Mouse (Mus musculus): ENCODE measurements around the gene Hist1h2bg. TPM values are rescaled to one million over a fixed set of nuclear protein-coding genes. Genes with fewer than 3 reads are reported as not detected.
"Not testable (repeated sequence)": the region's sequence is repeated elsewhere in the genome, so short reads cannot be mapped to it uniquely, and the experiment has no call there.

Hist1h2bg gene
- polyA plus RNA-seq, 1 experiment from 2014 or later: 6.9 TPM

- ATAC-seq (ENCODE audit: insufficient read depth, low FRiP score, low TSS enrichment); H3K9me3 ChIP-seq (ENCODE audit: control insufficient read depth, low read length); H3K4me1 ChIP-seq (ENCODE audit: control insufficient read depth, insufficient read depth, low read length); H3K36me3 ChIP-seq (ENCODE audit: control insufficient read depth, insufficient read depth, low read length); H3K27me3 ChIP-seq (ENCODE audit: control insufficient read depth, insufficient read depth, low read length); DNase-seq (ENCODE audit: low spot score): not testable (repeated sequence)
- Histone ChIP-seq H3K4me2 (ENCODE audit: low read depth) (peak overlapping the region; percentile 57), H3K4me3 (ENCODE audit: low read depth, low read length) (peak overlapping the region; percentile 36), H3K27ac (ENCODE audit: low read depth, low read length) (peak overlapping the region; percentile 76), H3K9ac (ENCODE audit: low read length) (peak overlapping the region; percentile 63)
- WGBS: under 1% methylated on average over 8 of the region's 40 CpGs
These were observed 4.7 kb downstream of the Hist1h2bg start for GRCm38 (mm10) chr13:23575864-23576313.

DNA sequence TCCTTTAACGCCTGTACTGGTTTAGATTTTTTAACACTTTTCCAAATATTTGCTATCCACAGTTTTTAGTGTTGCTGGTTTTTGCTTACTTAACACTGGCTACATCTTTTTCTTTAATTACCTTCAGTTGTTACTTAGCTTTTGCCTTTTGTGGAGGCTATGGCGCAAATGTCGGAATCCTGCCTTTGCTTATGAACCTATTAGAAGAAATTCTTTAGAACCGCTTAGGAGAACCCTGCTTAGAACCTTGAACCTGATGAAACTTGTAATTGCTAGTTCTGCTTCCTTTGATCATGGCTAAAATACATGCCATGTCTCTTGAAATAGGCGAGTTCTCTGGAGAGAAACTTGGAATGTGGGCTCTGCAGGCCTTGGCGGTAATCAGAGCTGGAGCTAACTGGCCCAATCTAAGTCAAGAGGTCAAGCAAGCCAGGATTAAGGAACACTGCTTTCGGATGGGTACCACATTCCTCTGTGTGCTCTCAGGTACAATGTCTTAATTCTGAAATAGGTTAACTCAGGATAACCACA, 5.2 kb downstream of the Hist1h2bg start:
- peak overlapping the region; percentile 36 for H3K4me3 ChIP-seq (ENCODE audit: low read depth, low read length)
- peak overlapping the region; percentile 76 for H3K27ac ChIP-seq (ENCODE audit: low read depth, low read length)
- H3K9me3 ChIP-seq (ENCODE audit: control insufficient read depth, low read length): no peaks in the 10 kb centered on the region
- peak overlapping the region; percentile 63 for H3K9ac ChIP-seq (ENCODE audit: low read length)
- DNase-seq (ENCODE audit: low spot score) (peak; percentile 41), ATAC-seq (ENCODE audit: insufficient read depth, low FRiP score, low TSS enrichment) (no peak)
- H3K4me1 ChIP-seq (ENCODE audit: control insufficient read depth, insufficient read depth, low read length): peaks cover 6% of the 10 kb centered on the region; the same call in 1 of the 2 replicates
- 5% methylated on average over 7 of the region's 7 CpGs for WGBS
- H3K27me3 ChIP-seq (ENCODE audit: control insufficient read depth, insufficient read depth, low read length): no peaks in the 10 kb centered on the region
- H3K36me3 ChIP-seq (ENCODE audit: control insufficient read depth, insufficient read depth, low read length): no peaks in the 10 kb centered on the region
- peak overlapping the region; percentile 57 for H3K4me2 ChIP-seq (ENCODE audit: low read depth)

DNA sequence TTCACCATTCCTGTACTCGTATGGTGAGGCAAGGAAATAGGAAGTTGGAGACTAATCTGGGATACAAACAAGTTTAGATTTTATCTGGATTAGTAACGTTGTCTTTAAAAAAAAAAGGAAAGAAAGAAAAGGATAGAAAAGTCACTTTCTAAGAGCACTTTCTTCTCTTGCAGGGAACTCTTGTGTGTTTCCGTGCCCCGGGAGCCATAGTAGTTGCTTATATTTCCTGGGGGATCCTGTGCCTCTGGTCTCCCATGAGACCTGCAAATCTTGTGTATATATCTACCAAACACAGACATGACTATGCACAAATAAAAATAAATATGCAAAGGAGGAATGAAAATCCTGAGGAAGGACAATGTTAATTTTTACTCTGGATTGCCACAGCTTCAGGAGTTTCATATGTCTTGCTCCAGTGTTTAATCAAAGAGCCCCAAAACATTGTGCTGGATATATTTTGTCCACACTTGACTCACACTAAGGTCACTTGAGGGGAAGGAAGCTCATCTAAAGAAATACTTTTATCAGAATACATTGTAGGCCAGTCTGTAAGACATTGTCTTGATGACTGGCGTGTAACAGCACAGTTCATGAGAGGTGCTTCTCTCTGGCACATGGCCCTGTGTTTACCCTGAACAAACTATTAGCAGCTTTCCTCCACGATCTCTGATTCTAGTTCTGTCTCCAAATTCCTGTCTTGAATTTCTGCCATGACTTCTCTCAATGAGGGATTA, 5.9 kb downstream of the Hist1h2bg start:
- H3K4me3 ChIP-seq (ENCODE audit: low read depth, low read length): peak overlapping the region; percentile 36
- peaks cover 8% of the 10 kb centered on the region for H3K4me1 ChIP-seq (ENCODE audit: control insufficient read depth, insufficient read depth, low read length)
- no peaks in the 10 kb centered on the region for H3K27me3 ChIP-seq (ENCODE audit: control insufficient read depth, insufficient read depth, low read length)
- peak overlapping the region; percentile 57 for H3K4me2 ChIP-seq (ENCODE audit: low read depth)
- peak overlapping the region; percentile 76; the same call in 1 of the 2 replicates for H3K27ac ChIP-seq (ENCODE audit: low read depth, low read length)
- peak overlapping the region; percentile 63 for H3K9ac ChIP-seq (ENCODE audit: low read length)
- peak; percentile 25 for DNase-seq (ENCODE audit: low spot score)
- ATAC-seq (ENCODE audit: insufficient read depth, low FRiP score, low TSS enrichment): no peak
- no peaks in the 10 kb centered on the region for H3K9me3 ChIP-seq (ENCODE audit: control insufficient read depth, low read length)
- H3K36me3 ChIP-seq (ENCODE audit: control insufficient read depth, insufficient read depth, low read length): no peaks in the 10 kb centered on the region
- 60% methylated on average over 6 of the region's 6 CpGs for WGBS

DNA sequence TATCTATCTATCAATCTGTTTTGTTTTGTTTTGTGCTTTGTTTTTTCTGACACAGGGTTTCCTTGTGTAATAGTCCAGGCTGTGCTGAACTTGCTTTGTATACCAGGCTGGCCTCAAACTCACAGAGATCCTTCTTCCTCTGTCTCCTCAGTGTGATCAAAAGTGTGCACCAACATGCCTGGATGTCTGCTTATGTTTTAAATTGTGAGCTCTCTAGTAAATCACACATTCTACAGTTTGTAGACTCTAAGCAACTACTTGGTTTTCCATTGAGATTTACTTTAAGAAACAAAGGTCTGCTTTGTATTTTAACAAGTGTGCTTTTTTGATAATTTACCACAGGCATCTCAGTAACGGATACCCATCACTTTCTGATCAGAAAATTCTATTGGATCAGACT, 6.6 kb downstream of the Hist1h2bg start:
- no peak overlapping the region for H3K4me3 ChIP-seq (ENCODE audit: low read depth, low read length)
- no peak overlapping the region for H3K4me2 ChIP-seq (ENCODE audit: low read depth)
- H3K27ac ChIP-seq (ENCODE audit: low read depth, low read length): no peak overlapping the region
- H3K9ac ChIP-seq (ENCODE audit: low read length): no peak overlapping the region
- no peaks in the 10 kb centered on the region for H3K9me3 ChIP-seq (ENCODE audit: control insufficient read depth, low read length)
- no peak for DNase-seq (ENCODE audit: low spot score)
- peaks cover 9% of the 10 kb centered on the region for H3K4me1 ChIP-seq (ENCODE audit: control insufficient read depth, insufficient read depth, low read length)
- 95% methylated on average over 1 of the region's 1 CpGs for WGBS
- H3K27me3 ChIP-seq (ENCODE audit: control insufficient read depth, insufficient read depth, low read length): no peaks in the 10 kb centered on the region
- no peak for ATAC-seq (ENCODE audit: insufficient read depth, low FRiP score, low TSS enrichment)
- no peaks in the 10 kb centered on the region for H3K36me3 ChIP-seq (ENCODE audit: control insufficient read depth, insufficient read depth, low read length)

GRCm38 (mm10) chr13:23581408-23582218, 10.4 kb downstream of the Hist1h2bg start, which contains the start of gene Hist1h4d:
Gene Hist1h4d, plus strand, starts transcription at chr13:23581598.
- Histone ChIP-seq H3K9me3 (ENCODE audit: control insufficient read depth, low read length) (no peaks in the 10 kb centered on the region), H3K27me3 (ENCODE audit: control insufficient read depth, insufficient read depth, low read length) (no peaks in the 10 kb centered on the region), H3K4me3 (ENCODE audit: low read depth, low read length) (peak within 1 kb of the TSS; percentile 46), H3K36me3 (ENCODE audit: control insufficient read depth, insufficient read depth, low read length) (no peaks in the 10 kb centered on the region), H3K4me1 (ENCODE audit: control insufficient read depth, insufficient read depth, low read length) (peaks cover 20% of the 10 kb centered on the region), H3K4me2 (ENCODE audit: low read depth) (peak within 1 kb of the TSS; percentile 83), H3K27ac (ENCODE audit: low read depth, low read length) (peak within 1 kb of the TSS; percentile 87), H3K9ac (ENCODE audit: low read length) (peak within 1 kb of the TSS; percentile 66)
- under 1% methylated on average over 43 of the region's 43 CpGs for WGBS
- ATAC-seq (ENCODE audit: insufficient read depth, low FRiP score, low TSS enrichment) (peak; percentile 82), DNase-seq (ENCODE audit: low spot score) (peak; percentile 94)

GRCm38 (mm10) chr13:23582219-23583056, 11.2 kb downstream of the Hist1h2bg start:
- peaks cover 24% of the 10 kb centered on the region for H3K4me1 ChIP-seq (ENCODE audit: control insufficient read depth, insufficient read depth, low read length)
- peak overlapping the region; percentile 83 for H3K4me2 ChIP-seq (ENCODE audit: low read depth)
- peak overlapping the region; percentile 66 for H3K9ac ChIP-seq (ENCODE audit: low read length)
- no peaks in the 10 kb centered on the region for H3K36me3 ChIP-seq (ENCODE audit: control insufficient read depth, insufficient read depth, low read length)
- H3K4me3 ChIP-seq (ENCODE audit: low read depth, low read length): peak overlapping the region; percentile 46
- ATAC-seq (ENCODE audit: insufficient read depth, low FRiP score, low TSS enrichment): no peak
- DNase-seq (ENCODE audit: low spot score): peak; percentile 39
- 3% methylated on average over 6 of the region's 6 CpGs for WGBS
- H3K27me3 ChIP-seq (ENCODE audit: control insufficient read depth, insufficient read depth, low read length): no peaks in the 10 kb centered on the region
- H3K27ac ChIP-seq (ENCODE audit: low read depth, low read length): peak overlapping the region; percentile 87
- H3K9me3 ChIP-seq (ENCODE audit: control insufficient read depth, low read length): no peaks in the 10 kb centered on the region

DNA sequence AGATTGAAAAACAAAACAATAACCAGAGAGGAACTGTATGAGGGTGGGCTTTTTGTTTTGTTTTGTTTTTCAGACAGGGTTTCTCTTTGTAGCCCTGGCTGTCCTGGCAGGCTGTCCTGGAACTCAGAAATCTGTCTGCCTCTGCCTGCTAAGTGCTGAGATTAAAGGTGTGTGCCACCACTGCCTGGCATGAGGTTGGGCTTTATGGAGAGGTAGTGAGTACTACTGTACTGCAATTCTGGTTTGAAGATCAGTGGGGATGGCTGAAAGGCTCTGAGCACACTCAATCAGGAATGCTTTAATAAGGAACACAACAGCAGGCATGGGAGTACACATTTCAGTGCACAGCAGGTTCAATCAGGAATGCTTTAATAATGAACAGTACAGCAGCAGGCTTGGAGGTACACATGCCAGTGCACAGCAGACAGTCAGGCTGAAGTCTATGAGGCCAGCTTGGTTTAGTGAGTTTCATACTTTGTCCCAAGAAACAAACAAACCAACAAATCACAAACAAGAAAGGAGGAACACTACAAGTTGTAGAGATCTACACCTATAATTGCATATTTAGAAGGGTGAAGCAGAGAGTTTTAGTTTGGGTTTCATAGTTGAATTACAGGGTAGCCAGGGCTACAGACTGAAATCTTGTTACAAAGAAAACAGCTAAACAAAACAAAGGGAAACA, 12.3 kb downstream of the Hist1h2bg start:
- peak; percentile 24 for DNase-seq (ENCODE audit: low spot score)
- Histone ChIP-seq H3K27ac (ENCODE audit: low read depth, low read length) (peak overlapping the region; percentile 87), H3K9ac (ENCODE audit: low read length) (peak overlapping the region; percentile 29; the same call in 1 of the 2 replicates)

More for the DNA sequence above, 12.3 kb downstream of the Hist1h2bg start:
- peaks cover 24% of the 10 kb centered on the region for H3K4me1 ChIP-seq (ENCODE audit: control insufficient read depth, insufficient read depth, low read length)
- ATAC-seq (ENCODE audit: insufficient read depth, low FRiP score, low TSS enrichment): no peak
- H3K27me3 ChIP-seq (ENCODE audit: control insufficient read depth, insufficient read depth, low read length): no peaks in the 10 kb centered on the region
- no peaks in the 10 kb centered on the region for H3K9me3 ChIP-seq (ENCODE audit: control insufficient read depth, low read length)
- no peak overlapping the region for H3K4me3 ChIP-seq (ENCODE audit: low read depth, low read length)
- H3K4me2 ChIP-seq (ENCODE audit: low read depth): no peak overlapping the region
- H3K36me3 ChIP-seq (ENCODE audit: control insufficient read depth, insufficient read depth, low read length): no peaks in the 10 kb centered on the region

Data from neural tube, embryonic 11.5 days (tissue).